Mouse (Mus musculus) hindbrain, embryonic 16.5 days (tissue): ENCODE measurements around the gene Nphp1. TPM values are rescaled to one million over a fixed set of nuclear protein-coding genes. Genes with fewer than 3 reads are reported as not detected.

ENCODE experiments used
- ATAC-seq: fragments of 200-750 bp; cut with Nextera tagmentation; 2 replicates; pipeline ENCODE4 v1.8.0; 2017; ENCODE audit warnings: moderate TSS enrichment, moderate library complexity
- H3K27ac ChIP-seq: fragments of 300-500 bp; sonication (generic); 2 replicates; pipeline ENCODE4 v1.5.1; 2014; ENCODE audit warnings: low read depth, mild to moderate bottlenecking, control low read depth, low read length, moderate library complexity
- H3K27me3 ChIP-seq: fragments of 300-500 bp; sonication (generic); replicated peaks from 2 replicates; pipeline ENCODE4 v1.6.1; 2014; ENCODE audit warnings: low read length; ENCODE audit not compliant: control insufficient read depth, insufficient read depth
- H3K36me3 ChIP-seq: fragments of 300-500 bp; sonication (generic); 2 replicates; pipeline ENCODE4 v1.6.1; 2014; ENCODE audit warnings: mild to moderate bottlenecking, low read length, moderate library complexity, mixed read lengths; ENCODE audit not compliant: control insufficient read depth, insufficient read depth
- H3K4me1 ChIP-seq: fragments of 300-500 bp; sonication (generic); 2 replicates; pipeline ENCODE4 v1.6.1; 2014; ENCODE audit warnings: low read depth, low read length; ENCODE audit not compliant: control insufficient read depth, insufficient read depth
- H3K4me2 ChIP-seq: fragments of 300-500 bp; sonication (generic); 2 replicates; pipeline ENCODE4 v1.6.1; 2014; ENCODE audit warnings: mild to moderate bottlenecking, low read length, control low read depth, moderate library complexity
- H3K4me3 ChIP-seq: fragments of 300-500 bp; sonication (generic); 2 replicates; pipeline ENCODE4 v1.5.1; 2014; ENCODE audit warnings: mild to moderate bottlenecking, low read length, control low read depth, moderate library complexity
- H3K9ac ChIP-seq: fragments of 300-500 bp; sonication (generic); 2 replicates; pipeline ENCODE4 v1.6.1; 2014; ENCODE audit warnings: low read depth, mild to moderate bottlenecking, control low read depth, low read length, moderate library complexity
- H3K9me3 ChIP-seq: fragments of 300-500 bp; sonication (generic); 2 replicates; pipeline ENCODE4 v1.6.1; 2014; ENCODE audit warnings: mild to moderate bottlenecking, low read length, moderate library complexity; ENCODE audit not compliant: control insufficient read depth
- WGBS: fragments of 180-500 bp; shearing (Covaris S2); extraction: QIAGEN DNeasy Blood & Tissue Kit; methylation state at CpG from one replicate; pipeline ENCODE4 v1.1.7; 2014; 5-methylcytosine and 5-hydroxymethylcytosine counted together
- polyA plus RNA-seq: library from polyadenylated mRNA; unstranded; fragments of >200 nt; fragmentation: Nextera tagmentation; extraction: Ambion mirVana; gene quantifications from 2 replicates; pipeline ENCODE4 v1.2.1, GENCODE M21; 2015

Gene Nphp1
- polyA plus RNA-seq, 1 experiment from 2014 or later: 14.7 TPM

DNA sequence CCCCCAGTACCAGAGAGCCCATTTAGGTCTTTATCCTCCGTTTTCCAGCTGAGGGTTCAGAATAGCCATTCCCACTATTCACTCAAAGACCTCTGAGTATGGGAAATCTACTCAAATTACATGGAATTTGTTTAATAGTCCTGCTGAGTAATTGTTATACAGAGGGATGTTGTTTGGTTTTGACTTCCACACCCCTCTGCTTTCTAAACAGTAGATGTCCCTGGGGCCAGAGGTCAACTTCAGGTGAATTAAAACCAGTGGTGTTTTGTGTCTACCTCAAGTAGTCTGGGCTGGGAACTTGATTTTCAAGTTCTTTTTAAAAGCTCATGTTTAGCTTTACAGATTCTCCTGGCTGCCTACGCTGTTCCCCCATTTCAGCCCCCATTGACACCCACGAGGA, 74.0 kb downstream of the Nphp1 start:
- no peaks in the 10 kb centered on the region for H3K27me3 ChIP-seq
- no peak overlapping the region for H3K4me2 ChIP-seq
- no peaks in the 10 kb centered on the region for H3K4me1 ChIP-seq
- H3K9ac ChIP-seq: no peak overlapping the region
- WGBS: 52% methylated on average over 3 of the region's 3 CpGs
- H3K27ac ChIP-seq: no peak overlapping the region
- H3K4me3 ChIP-seq: no peak overlapping the region
- no peaks in the 10 kb centered on the region for H3K36me3 ChIP-seq
- ATAC-seq: no peak
- no peaks in the 10 kb centered on the region for H3K9me3 ChIP-seq

GRCm38 (mm10) chr2:127708792-127709191, 79.9 kb downstream of the Nphp1 start:
- Histone ChIP-seq H3K4me3 (no peak overlapping the region), H3K9ac (no peak overlapping the region), H3K36me3 (no peaks in the 10 kb centered on the region), H3K27ac (no peak overlapping the region), H3K4me1 (no peaks in the 10 kb centered on the region), H3K9me3 (no peaks in the 10 kb centered on the region), H3K4me2 (no peak overlapping the region), H3K27me3 (no peaks in the 10 kb centered on the region)
- ATAC-seq: no peak
- WGBS: 67% methylated on average over 3 of the region's 3 CpGs

DNA sequence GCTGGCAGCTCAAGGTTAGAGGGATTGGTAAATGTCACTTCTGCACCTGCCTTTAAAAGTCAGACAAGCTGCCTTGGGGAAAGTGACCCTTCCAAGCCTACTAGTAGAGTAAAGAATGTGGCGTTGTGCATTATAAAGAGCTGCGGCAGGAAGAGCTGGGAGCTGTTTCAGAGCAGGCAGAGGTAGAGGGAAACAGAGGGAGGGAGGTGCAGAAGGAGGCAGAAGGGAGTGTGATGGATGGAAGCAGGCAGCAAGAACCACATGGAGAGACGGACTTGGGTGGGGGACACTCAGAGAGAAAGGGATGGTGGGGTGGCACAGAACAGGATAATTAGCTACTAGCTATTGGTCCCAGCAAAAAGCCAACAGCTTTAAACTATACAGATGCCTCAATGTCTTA, 80.6 kb downstream of the Nphp1 start:
- Histone ChIP-seq H3K36me3 (no peaks in the 10 kb centered on the region), H3K4me2 (no peak overlapping the region), H3K4me3 (no peak overlapping the region), H3K27ac (no peak overlapping the region), H3K4me1 (no peaks in the 10 kb centered on the region), H3K9ac (no peak overlapping the region), H3K27me3 (no peaks in the 10 kb centered on the region), H3K9me3 (no peaks in the 10 kb centered on the region)
- no peak for ATAC-seq
- 22% methylated on average over 3 of the region's 3 CpGs for WGBS

GRCm38 (mm10) chr2:127705267-127705666, 83.4 kb downstream of the Nphp1 start:
- Histone ChIP-seq H3K27ac (no peak overlapping the region), H3K4me2 (no peak overlapping the region), H3K4me1 (no peaks in the 10 kb centered on the region), H3K9ac (no peak overlapping the region), H3K4me3 (no peak overlapping the region), H3K27me3 (no peaks in the 10 kb centered on the region), H3K36me3 (no peaks in the 10 kb centered on the region), H3K9me3 (no peaks in the 10 kb centered on the region)
- WGBS: 76% methylated on average over 6 of the region's 6 CpGs
- ATAC-seq: no peak

Other genes with a start within 250 kb of the Nphp1 start
- gene Prom2, start 247.4 kb downstream of the Nphp1 start, polyA plus RNA-seq: 0.05 and 0.06 TPM in 2 replicates
- 6.3 and 6.4 TPM in 2 replicates for gene Zfp661, start 201.8 kb downstream of the Nphp1 start, polyA plus RNA-seq
- 126 and 133 TPM in 2 replicates for gene Mrps5, start 201.7 kb downstream of the Nphp1 start, polyA plus RNA-seq
- gene Mal, start 132.2 kb downstream of the Nphp1 start, polyA plus RNA-seq: 3.7 and 3.8 TPM in 2 replicates
- 1.3 and 1.5 TPM in 2 replicates for gene Mall, start 59.0 kb downstream of the Nphp1 start, polyA plus RNA-seq
- gene Mtln, start 3.6 kb upstream of the Nphp1 start, polyA plus RNA-seq: 44.5 and 58.5 TPM in 2 replicates
- 7.8 and 9.7 TPM in 2 replicates for gene Bub1, start 43.0 kb upstream of the Nphp1 start, polyA plus RNA-seq
- gene Acoxl, start 50.0 kb upstream of the Nphp1 start, polyA plus RNA-seq: 0.07 and 0.15 TPM in 2 replicates